8 mouse cellular contexts compared by ENCODE assay signal in genomic region chr2:137110214-137110898, GRCm38 (mm10). TPM values are rescaled to one million over a fixed set of nuclear protein-coding genes. Genes with fewer than 3 reads are reported as not detected.
A peak's percentile ranks its signal among the peaks of the same experiment; 100 is the strongest.
DNase-seq lines count a peak whose midpoint lies in the region; ATAC-seq and TF ChIP-seq lines count a peak whose summit lies in the region.

No protein-coding gene starts in this region.

- peak overlapping the region; percentile 34; the same call in 1 of the 2 replicates for H3K4me2 ChIP-seq in forebrain, embryonic 11.5 days (ENCODE audit: low read depth, low read length, severe bottlenecking)
- H3K4me2 ChIP-seq in forebrain, embryonic 16.5 days (ENCODE audit: low read length): no peak overlapping the region
- H3K4me2 ChIP-seq in hindbrain, embryonic 15.5 days: 0 out of 2 replicates have a peak overlapping the region, but pooled peaks have one; percentile 29
- peak overlapping the region; percentile 97 for H3K4me2 ChIP-seq in midbrain, embryonic 14.5 days (ENCODE audit: low read length)

- DNase-seq in forebrain, embryonic 11.5 days (ENCODE audit: low spot score): no peak
- peak; percentile 78 for DNase-seq in Muller cell, postnatal 12 days (ENCODE audit: inconsistent ontology term)
- no peak for DNase-seq in midbrain, embryonic 14.5 days
- no peak for DNase-seq in left cerebral cortex, adult 2 months (ENCODE audit: extremely low spot score in 1 of 2, low spot score in 2 of 2)
- DNase-seq in B cell, adult 2 months: no peak

- H3K4me1 ChIP-seq in forebrain, embryonic 11.5 days (replicated peaks; ENCODE audit: control insufficient read depth, insufficient read depth, low read length): peaks cover 41% of the 10 kb centered on the region
- peaks cover 38% of the 10 kb centered on the region for H3K4me1 ChIP-seq in forebrain, embryonic 16.5 days (replicated peaks; ENCODE audit: control insufficient read depth, insufficient read depth, low read length)
- H3K4me1 ChIP-seq in hindbrain, embryonic 15.5 days (replicated peaks): peaks cover 68% of the 10 kb centered on the region
- H3K4me1 ChIP-seq in midbrain, embryonic 14.5 days (ENCODE audit: control insufficient read depth, insufficient read depth, low read length): peaks cover 58% of the 10 kb centered on the region

- 0 out of 2 replicates have a peak, but pooled peaks cover 2% of the 10 kb centered on the region for H3K27me3 ChIP-seq in forebrain, embryonic 11.5 days (ENCODE audit: control insufficient read depth, insufficient read depth, low read length)
- peaks cover 6% of the 10 kb centered on the region for H3K27me3 ChIP-seq in forebrain, embryonic 16.5 days (replicated peaks; ENCODE audit: control insufficient read depth, insufficient read depth, low read length)
- 0 out of 2 replicates have a peak, but pooled peaks cover 3% of the 10 kb centered on the region for H3K27me3 ChIP-seq in hindbrain, embryonic 15.5 days
- H3K27me3 ChIP-seq in midbrain, embryonic 14.5 days (ENCODE audit: control insufficient read depth, insufficient read depth, low read length): no peaks in the 10 kb centered on the region

- 11% methylated on average over 4 of the region's 4 CpGs for WGBS in forebrain, embryonic 11.5 days
- 7% methylated on average over 4 of the region's 4 CpGs for WGBS in forebrain, embryonic 16.5 days
- 17% methylated on average over 4 of the region's 4 CpGs for WGBS in hindbrain, embryonic 15.5 days
- 8% methylated on average over 4 of the region's 4 CpGs for WGBS in midbrain, embryonic 14.5 days

- H3K36me3 ChIP-seq in forebrain, embryonic 11.5 days (ENCODE audit: control insufficient read depth, insufficient read depth, low read length): no peaks in the 10 kb centered on the region
- no peaks in the 10 kb centered on the region for H3K36me3 ChIP-seq in forebrain, embryonic 16.5 days (ENCODE audit: control insufficient read depth, insufficient read depth)
- no peaks in the 10 kb centered on the region for H3K36me3 ChIP-seq in hindbrain, embryonic 15.5 days
- no peaks in the 10 kb centered on the region for H3K36me3 ChIP-seq in midbrain, embryonic 14.5 days (ENCODE audit: control insufficient read depth, insufficient read depth, low read length)

- no peaks in the 10 kb centered on the region for H3K9me3 ChIP-seq in forebrain, embryonic 11.5 days (ENCODE audit: control insufficient read depth, low read length)
- H3K9me3 ChIP-seq in forebrain, embryonic 16.5 days (ENCODE audit: control insufficient read depth, low read length): no peaks in the 10 kb centered on the region
- H3K9me3 ChIP-seq in hindbrain, embryonic 15.5 days: no peaks in the 10 kb centered on the region
- no peaks in the 10 kb centered on the region for H3K9me3 ChIP-seq in midbrain, embryonic 14.5 days (ENCODE audit: control insufficient read depth, low read length)

- peak; percentile 63 for ATAC-seq in forebrain, embryonic 11.5 days (replicated peaks; ENCODE audit: low FRiP score)
- no peak for ATAC-seq in forebrain, embryonic 16.5 days
- ATAC-seq in hindbrain, embryonic 15.5 days (ENCODE audit: low FRiP score, low read depth): no peak
- peak; percentile 15; the same call in 1 of the 2 replicates for ATAC-seq in midbrain, embryonic 14.5 days (ENCODE audit: low FRiP score, low TSS enrichment)
- ATAC-seq in activated CD4-positive, CD25-positive, alpha-beta regulatory T cell, adult 4 months: no peak

- intact Hi-C loops in left cerebral cortex, adult 2 months (cut with DNase I): no loop called here

- no peak overlapping the region for H3K4me3 ChIP-seq in forebrain, embryonic 11.5 days (ENCODE audit: low read depth, low read length)
- H3K4me3 ChIP-seq in forebrain, embryonic 16.5 days (replicated peaks; ENCODE audit: low read length): no peak overlapping the region
- H3K4me3 ChIP-seq in hindbrain, embryonic 15.5 days: no peak overlapping the region
- H3K4me3 ChIP-seq in midbrain, embryonic 14.5 days (replicated peaks; ENCODE audit: low read depth, low read length): no peak overlapping the region
- no peak overlapping the region for H3K4me3 ChIP-seq in left cerebral cortex, adult 2 months

- peak overlapping the region; percentile 70 for H3K27ac ChIP-seq in forebrain, embryonic 11.5 days (ENCODE audit: low read depth, low read length)
- no peak overlapping the region for H3K27ac ChIP-seq in forebrain, embryonic 16.5 days (ENCODE audit: low read length)
- peak overlapping the region; percentile 52; the same call in 1 of the 2 replicates for H3K27ac ChIP-seq in hindbrain, embryonic 15.5 days (replicated peaks)
- no peak overlapping the region for H3K27ac ChIP-seq in midbrain, embryonic 14.5 days (replicated peaks; ENCODE audit: low read depth, low read length)
- no peak overlapping the region for H3K27ac ChIP-seq in left cerebral cortex, adult 2 months

- TF ChIP-seq CTCF in left cerebral cortex, adult 2 months (IDR thresholded peaks at IDR 0.05): no peak; the same call in 1 of the 2 replicates

- H3K9ac ChIP-seq in forebrain, embryonic 11.5 days (ENCODE audit: low read length): no peak overlapping the region
- no peak overlapping the region for H3K9ac ChIP-seq in forebrain, embryonic 16.5 days (replicated peaks; ENCODE audit: low read depth, low read length)
- no peak overlapping the region for H3K9ac ChIP-seq in hindbrain, embryonic 15.5 days
- no peak overlapping the region for H3K9ac ChIP-seq in midbrain, embryonic 14.5 days (replicated peaks; ENCODE audit: low read length)

RNA-seq across cellular contexts. Expression of gene Jag1, which starts 6.1 kb away (rescaled TPM):
- polyA plus RNA-seq in forebrain, embryonic 11.5 days (2014; fragmentation: Nextera tagmentation; extraction: Ambion mirVana): 19.6 and 20.6 TPM in 2 replicates
- polyA plus RNA-seq in forebrain, embryonic 16.5 days (2015; fragmentation: Nextera tagmentation; extraction: Ambion mirVana): 8.9 and 12.4 TPM in 2 replicates
- polyA plus RNA-seq in hindbrain, embryonic 15.5 days (2015; fragmentation: Nextera tagmentation; extraction: Ambion mirVana): 10.6 and 12.3 TPM in 2 replicates
- 9.5 and 18.4 TPM in 2 replicates for polyA plus RNA-seq in midbrain, embryonic 14.5 days (2014; fragmentation: Nextera tagmentation; extraction: Ambion mirVana)
- polyA plus RNA-seq in activated CD4-positive, CD25-positive, alpha-beta regulatory T cell, adult 4 months (2017; shearing (Covaris generic)): under 1 TPM; 0.17 to 0.24 TPM
- total RNA-seq in left cerebral cortex, adult 2 months (2021): 1 to 10 TPM; 5.2 to 6.7 TPM

Comparison
In these comparisons a context has a peak if more than half of its experiments do, and no peak if none do; other contexts are left out.
1. ATAC-seq: peak in forebrain, embryonic 11.5 days (single experiment) and midbrain, embryonic 14.5 days (single experiment); none in forebrain, embryonic 16.5 days (single experiment), hindbrain, embryonic 15.5 days (single experiment) and activated CD4-positive, CD25-positive, alpha-beta regulatory T cell, adult 4 months (single experiment).
2. H3K27ac ChIP-seq: peak in forebrain, embryonic 11.5 days (single experiment) and hindbrain, embryonic 15.5 days (single experiment); none in forebrain, embryonic 16.5 days (single experiment), midbrain, embryonic 14.5 days (single experiment) and left cerebral cortex, adult 2 months (single experiment).